Mouse (Mus musculus) cerebellum, postnatal 4 days (tissue): ENCODE measurements at regions not wholly inside any gene's neighbourhood (a gene's known extent, or its start where the extent isn't known, plus 50 kb on each side); places are given as distances from the start of the nearest gene placed in this dataset.
"Not testable (repeated sequence)": the region's sequence is repeated elsewhere in the genome, so short reads cannot be mapped to it uniquely, and the experiment has no call there.

ENCODE experiments used
- DNase-seq, 2 experiments: peaks; one replicate each; pipeline ENCODE4 v3.0.0; 2022; ENCODE audit warnings: low spot score in 2 of 2, mixed read lengths in 1 of 2

DNA sequence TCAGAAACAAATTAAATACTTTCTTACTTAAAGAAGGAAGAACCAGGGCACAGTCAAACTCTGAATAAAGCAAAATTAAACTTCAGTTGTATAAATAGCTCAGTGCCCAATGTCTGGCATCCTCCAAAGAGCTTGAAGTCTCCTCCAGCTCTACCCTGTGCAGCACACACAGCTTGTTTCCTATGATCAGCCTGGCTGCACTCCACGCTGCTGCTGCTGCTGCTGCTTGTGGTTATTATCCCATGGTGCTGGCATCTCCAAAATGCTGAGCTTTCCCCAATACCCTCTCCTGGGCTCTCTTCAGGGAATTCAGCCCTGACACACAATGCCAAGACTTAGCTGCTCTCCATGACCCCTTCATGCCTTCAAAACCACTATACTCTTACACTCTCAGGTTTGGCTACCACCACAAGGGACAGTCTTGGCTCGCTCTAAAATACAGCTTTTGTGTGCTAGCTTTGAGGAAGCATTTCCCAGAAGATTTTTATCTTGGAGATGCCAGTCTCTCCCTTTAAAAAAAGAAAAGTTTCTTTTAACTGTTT lies 121.0 kb downstream of the Rab10 start:
- not testable (repeated sequence) for DNase-seq

GRCm38 (mm10) chr12:3188137-3188536 lies 121.6 kb downstream of the Rab10 start:
- no peak for DNase-seq

DNA sequence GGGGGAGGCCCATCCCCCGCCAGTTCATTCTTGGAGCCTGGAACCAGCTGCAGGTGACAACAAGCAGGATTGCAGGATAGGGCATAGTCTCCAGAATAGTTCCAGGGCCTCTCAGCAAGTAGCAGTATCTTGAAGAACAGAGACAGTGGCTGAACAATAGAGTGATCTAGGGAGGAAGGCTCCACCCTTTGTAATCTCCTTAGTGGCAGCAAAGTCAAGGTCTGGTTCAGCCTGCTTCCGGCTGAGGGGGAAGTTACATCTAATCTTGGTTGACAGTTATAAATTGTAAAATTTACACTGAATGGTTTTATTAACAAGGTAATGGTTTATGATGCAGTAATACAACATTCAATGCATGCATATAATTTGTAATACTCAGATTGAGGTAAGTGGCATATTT lies 136.4 kb downstream of the Rab10 start:
- DNase-seq = no peak

DNA sequence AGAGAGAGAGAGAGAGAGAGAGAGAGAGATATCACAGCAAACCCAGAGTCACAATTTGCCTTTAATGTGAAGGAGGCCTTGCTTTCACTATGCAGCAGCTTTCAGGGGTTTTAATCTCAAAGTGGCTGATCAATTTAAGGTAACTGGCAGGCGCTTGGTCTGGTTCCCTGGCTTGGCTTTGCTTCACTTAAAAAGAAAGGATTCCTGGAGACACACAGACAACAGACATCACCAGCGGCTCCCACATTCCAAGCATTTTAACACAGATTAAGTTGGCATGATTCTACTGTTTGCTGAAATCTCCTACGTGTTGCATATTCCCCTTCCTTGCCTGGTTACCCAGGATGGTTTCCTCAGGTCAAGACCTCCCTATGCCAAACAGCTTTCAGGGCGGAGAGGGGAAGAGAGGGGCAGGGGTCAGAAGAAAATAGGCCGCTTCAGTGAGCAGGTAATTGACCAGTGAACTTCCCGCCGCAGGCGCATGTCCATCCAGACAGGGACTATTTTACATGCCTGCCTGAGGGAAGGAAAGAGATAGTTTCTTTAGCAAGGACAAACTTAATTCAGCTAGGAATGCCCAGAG lies 140.0 kb downstream of the Rab10 start:
- not testable (repeated sequence) for DNase-seq

DNA sequence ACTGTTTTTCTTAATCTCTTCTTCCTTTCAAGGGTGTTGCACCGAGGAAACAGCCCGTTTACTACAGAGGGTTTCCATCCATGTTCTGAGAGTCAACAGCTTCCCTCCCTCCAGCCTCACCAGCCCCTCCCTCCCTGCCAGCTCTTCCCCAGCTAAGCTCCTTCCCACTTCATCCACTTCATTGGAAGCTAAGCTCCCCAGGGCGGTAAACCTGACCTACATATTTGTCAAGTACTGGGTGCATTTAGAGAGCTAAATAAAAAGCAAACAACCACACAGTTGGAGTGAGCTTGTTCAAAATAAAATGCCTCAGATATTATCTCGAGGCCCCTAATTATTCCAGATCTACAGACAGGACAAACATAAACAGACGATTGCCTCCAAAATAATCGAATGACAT lies 148.1 kb downstream of the Rab10 start:
- DNase-seq = not testable (repeated sequence)

DNA sequence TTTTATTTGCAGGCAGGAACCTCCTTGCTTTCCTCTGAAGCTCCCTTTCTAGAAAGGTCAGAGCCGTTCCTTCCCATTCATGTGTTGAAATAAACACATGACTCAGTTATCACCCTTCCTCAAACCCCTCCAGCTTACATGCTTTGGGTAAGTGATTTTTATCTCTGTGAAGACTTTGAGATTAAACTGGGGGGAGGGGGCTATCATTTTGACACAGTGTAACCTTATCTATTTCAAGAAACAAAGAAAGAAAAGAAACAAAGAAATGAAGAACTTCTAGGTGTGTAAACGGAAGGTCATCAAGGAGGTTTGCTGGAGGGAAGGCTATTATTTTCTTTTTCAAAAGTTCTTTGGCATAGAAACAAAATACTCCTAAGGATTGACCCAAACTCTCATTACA lies 151.0 kb downstream of the Rab10 start:
- not testable (repeated sequence) for DNase-seq

DNA sequence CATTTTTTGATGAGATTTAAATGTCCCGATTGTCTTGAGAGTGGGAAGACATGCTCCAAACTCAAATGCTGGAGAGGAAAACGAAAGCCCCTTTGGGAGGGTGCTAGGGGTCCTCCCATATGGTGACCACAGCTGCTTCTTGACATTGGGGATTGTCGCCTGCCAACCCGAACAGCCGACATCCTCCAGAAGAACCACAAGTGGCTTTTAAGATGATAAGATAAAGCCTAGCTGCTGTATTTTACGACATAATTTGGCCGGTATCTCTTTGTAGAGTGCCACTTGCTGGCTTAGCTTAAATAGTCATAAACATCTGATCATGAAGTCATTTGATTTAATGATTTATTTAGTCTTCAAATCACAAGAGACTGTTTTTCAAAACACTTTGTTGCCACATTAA lies 156.1 kb downstream of the Rab10 start:
- not testable (repeated sequence) for DNase-seq

GRCm38 (mm10) chr12:3132553-3132952 lies 177.2 kb downstream of the Rab10 start:
- DNase-seq = not testable (repeated sequence)

GRCm38 (mm10) chr12:3131149-3131751 lies 178.5 kb downstream of the Rab10 start:
- not testable (repeated sequence) for DNase-seq

- DNase-seq = not testable (repeated sequence)
Measured at GRCm38 (mm10) chr12:3127336-3127735, 182.4 kb downstream of the Rab10 start.

- no peak for DNase-seq
Measured at GRCm38 (mm10) chr12:3124036-3124435, 185.7 kb downstream of the Rab10 start.

DNA sequence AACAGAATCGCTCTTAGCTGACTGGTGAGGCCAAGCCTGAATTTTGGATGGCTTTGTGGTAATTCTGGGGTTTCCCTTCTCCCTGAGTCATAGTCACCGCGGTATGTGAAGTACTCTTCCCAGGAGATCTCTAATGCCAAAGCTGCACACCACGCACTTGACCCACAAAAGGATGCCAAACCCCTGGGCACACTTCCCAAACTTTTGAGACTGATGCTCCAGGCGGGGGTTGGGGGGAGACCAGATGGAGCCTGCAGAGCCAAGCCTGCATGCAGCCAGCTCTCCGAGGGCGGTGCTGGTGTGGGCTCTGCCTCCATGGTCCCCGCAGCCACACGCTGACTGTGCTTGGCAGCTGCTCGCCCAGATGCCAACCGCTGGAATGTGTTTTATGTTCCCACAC lies 199.2 kb downstream of the Rab10 start:
- not testable (repeated sequence) for DNase-seq

DNA sequence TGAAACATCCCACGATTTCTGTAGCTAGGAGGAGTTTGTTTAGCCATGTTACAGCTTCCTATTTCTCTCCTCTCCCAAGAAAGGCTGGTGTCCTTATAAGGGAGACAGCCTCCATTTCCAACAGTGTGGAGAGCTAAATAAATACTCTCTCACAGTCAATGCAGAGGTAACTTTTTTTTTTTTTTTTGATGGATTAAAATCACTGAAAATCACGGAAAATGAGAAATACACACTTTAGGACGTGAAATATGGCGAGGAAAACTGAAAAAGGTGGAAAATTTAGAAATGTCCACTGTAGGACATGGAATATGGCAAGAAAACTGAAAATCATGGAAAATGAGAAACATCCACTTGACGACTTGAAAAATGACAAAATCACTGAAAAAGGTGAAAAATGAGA lies 200.1 kb downstream of the Rab10 start:
- peak; percentile 99 to 100 for DNase-seq

- DNase-seq = not testable (repeated sequence)
Measured at GRCm38 (mm10) chr12:3101963-3102362, 207.8 kb downstream of the Rab10 start.

DNA sequence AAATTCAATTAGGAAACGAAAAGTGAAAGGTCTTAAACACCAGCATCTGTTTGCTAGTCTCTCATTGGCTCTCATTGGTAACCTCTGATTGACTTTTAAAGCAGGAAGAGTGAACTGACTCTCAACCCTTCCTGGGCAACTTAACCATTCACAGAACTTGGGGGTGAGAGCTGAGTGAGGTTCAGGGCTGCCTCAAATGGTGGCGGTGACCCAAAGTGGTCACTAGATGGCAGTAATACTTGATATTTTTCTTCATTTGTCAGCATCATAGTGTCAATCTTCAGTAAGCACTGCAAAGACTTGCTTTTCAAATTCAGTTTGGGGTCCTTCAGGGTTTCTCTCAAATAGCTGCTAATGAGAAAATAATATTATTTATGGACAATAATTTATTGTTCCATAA lies 211.6 kb downstream of the Rab10 start:
- peak; percentile 25 to 46 for DNase-seq

DNA sequence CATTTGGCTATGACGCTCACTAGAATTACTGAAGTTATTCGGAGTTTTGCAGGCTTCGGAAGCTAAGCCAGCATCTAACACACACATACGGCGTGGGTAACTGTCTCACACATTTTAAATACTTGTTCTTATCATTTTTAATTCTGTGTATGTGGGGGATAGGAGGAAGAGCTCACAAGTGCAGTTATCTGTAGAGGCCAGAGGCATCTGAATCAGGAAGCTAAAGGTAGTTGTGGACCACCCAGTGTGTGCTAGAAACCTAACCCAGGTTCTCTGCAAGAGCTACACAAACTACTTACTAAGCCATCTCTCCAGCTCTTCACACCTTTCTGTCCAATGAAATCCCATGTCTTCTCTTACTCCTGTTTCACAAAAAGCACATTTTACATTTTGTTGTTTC lies 215.3 kb downstream of the Rab10 start:
- no peak for DNase-seq

DNA sequence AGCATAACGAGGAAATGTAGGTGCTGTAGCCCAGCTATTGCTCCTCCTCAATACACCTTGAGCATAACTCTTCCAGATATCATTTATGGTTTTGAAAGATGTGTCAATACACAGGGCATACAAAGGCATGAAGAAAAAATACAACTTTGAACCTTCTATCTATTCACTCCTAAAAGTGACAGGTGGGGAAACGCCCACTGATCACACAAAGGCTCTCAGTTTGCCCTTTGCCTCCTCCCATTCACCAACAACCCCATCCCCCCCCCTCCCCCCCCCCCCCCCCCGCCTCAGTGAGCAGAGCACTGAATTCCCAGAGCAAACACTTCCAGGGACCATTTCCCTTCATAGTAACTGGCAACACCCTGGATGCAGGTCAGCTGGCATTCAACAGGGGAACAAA lies 216.8 kb downstream of the Rab10 start:
- DNase-seq = not testable (repeated sequence)

GRCm38 (mm10) chr12:3049546-3049945 lies 260.2 kb downstream of the Rab10 start:
- DNase-seq = not testable (repeated sequence)

DNA sequence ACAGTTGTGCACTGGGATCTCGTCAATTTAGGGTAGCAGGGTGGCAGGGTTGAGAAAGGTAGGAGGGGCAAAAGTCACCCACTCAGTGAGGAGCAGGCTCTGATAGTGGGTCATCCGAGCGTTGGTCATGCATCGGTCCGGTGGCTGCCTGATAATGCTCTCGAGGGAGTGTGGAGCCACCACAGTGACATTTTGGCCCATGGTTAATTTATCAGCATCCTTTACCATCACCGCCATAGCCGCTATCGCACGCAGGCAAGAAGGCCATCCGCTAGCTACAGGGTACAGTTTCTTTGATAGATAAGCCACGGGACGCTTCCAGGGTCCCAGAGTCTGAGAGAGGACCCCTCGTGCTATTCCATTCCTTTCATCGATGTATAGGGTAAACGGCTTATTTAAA lies 291.3 kb downstream of the Rab10 start:
- DNase-seq = not testable (repeated sequence)

DNA sequence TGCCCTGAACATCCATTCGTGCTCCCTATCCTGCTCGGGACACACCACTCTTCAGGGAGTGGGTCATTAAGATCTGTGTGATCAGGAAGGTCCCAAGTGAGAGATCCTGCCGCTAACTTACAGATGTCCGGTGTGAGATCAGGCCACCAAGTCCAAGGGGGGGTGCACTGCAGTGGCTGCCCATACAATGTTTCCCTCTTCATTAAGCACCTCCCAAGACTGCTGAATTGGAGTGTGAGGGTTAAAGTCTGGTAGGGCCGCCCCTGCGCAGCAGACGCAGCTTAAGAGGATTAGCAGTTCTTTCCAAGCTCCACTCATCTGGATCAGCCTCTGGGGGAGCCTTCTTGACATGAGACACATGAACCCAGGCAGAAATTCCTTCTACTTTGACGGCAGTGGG lies 293.0 kb downstream of the Rab10 start:
- not testable (repeated sequence) for DNase-seq
